Mouse (Mus musculus) frontal cortex, adult 2 months (tissue): ENCODE measurements around the gene Paf1. TPM values are rescaled to one million over a fixed set of nuclear protein-coding genes. Genes with fewer than 3 reads are reported as not detected.

Source experiments
- polyA plus RNA-seq: library from polyadenylated mRNA; depleted of rRNA; stranded (reverse); fragments of >200 nt; gene quantifications from 2 replicates; pipeline ENCODE4 v1.2.3, GENCODE M21; 2012; rRNA removed

Paf1 gene
- polyA plus RNA-seq, 1 experiment = 182 TPM

Other genes with a start within 250 kb of the Paf1 start
- gene Fbl, start 223.2 kb upstream of the Paf1 start, polyA plus RNA-seq = 90.7 and 99.6 TPM in 2 replicates
- gene Dyrk1b, start 213.5 kb upstream of the Paf1 start, polyA plus RNA-seq = 34.0 and 36.2 TPM in 2 replicates
- 56.5 and 57.0 TPM in 2 replicates for gene Eid2, start 125.1 kb upstream of the Paf1 start, polyA plus RNA-seq
- 29.7 and 32.9 TPM in 2 replicates for gene Eid2b, start 115.2 kb upstream of the Paf1 start, polyA plus RNA-seq
- 1.7 and 1.8 TPM in 2 replicates for gene Selenov, start 101.8 kb upstream of the Paf1 start, polyA plus RNA-seq
- 2.0 and 2.6 TPM in 2 replicates for gene Dll3, start 90.7 kb upstream of the Paf1 start, polyA plus RNA-seq
- 53.0 and 58.6 TPM in 2 replicates for gene Timm50, start 80.9 kb upstream of the Paf1 start, polyA plus RNA-seq
- 114 and 117 TPM in 2 replicates for gene Supt5, start 54.2 kb upstream of the Paf1 start, polyA plus RNA-seq
- gene Rps16, start 42.3 kb upstream of the Paf1 start, polyA plus RNA-seq = 618 and 661 TPM in 2 replicates
- 4.3 and 6.3 TPM in 2 replicates for gene Plekhg2, start 20.4 kb upstream of the Paf1 start, polyA plus RNA-seq
- gene Zfp36, start 12.7 kb upstream of the Paf1 start, polyA plus RNA-seq = 3.1 and 3.9 TPM in 2 replicates
- gene Med29, start 243 bp upstream of the Paf1 start, polyA plus RNA-seq = 32.8 and 39.2 TPM in 2 replicates
- 4.0 and 5.2 TPM in 2 replicates for gene Gmfg, start 44.5 kb downstream of the Paf1 start, polyA plus RNA-seq
- 39.9 and 40.4 TPM in 2 replicates for gene Lrfn1, start 59.0 kb downstream of the Paf1 start, polyA plus RNA-seq
- gene Ifnl2, start 117.5 kb downstream of the Paf1 start, polyA plus RNA-seq = not detected in 2 replicates
- not detected in 2 replicates for gene Ifnl3, start 129.9 kb downstream of the Paf1 start, polyA plus RNA-seq
- 0.40 TPM in 1 of 2 replicates, not detected in the other for gene Sycn, start 147.9 kb downstream of the Paf1 start, polyA plus RNA-seq
- 1.1 and 2.1 TPM in 2 replicates for gene Nccrp1, start 154.3 kb downstream of the Paf1 start, polyA plus RNA-seq
- 62.4 and 66.9 TPM in 2 replicates for gene Samd4b, start 205.2 kb downstream of the Paf1 start, polyA plus RNA-seq
- gene Pak4, start 205.2 kb downstream of the Paf1 start, polyA plus RNA-seq = 8.7 and 8.8 TPM in 2 replicates
- 1.2 and 3.9 TPM in 2 replicates for gene Acp7, start 238.4 kb downstream of the Paf1 start, polyA plus RNA-seq